Mouse (Mus musculus) thymus, postnatal 4 days (tissue): ENCODE results near the gene Pfkm.
A peak's percentile ranks its signal among the peaks of the same experiment; 100 is the strongest.

Experiments used
- DNase-seq: peaks from one replicate; pipeline ENCODE4 v3.0.0; 2021

The Pfkm gene

DNA sequence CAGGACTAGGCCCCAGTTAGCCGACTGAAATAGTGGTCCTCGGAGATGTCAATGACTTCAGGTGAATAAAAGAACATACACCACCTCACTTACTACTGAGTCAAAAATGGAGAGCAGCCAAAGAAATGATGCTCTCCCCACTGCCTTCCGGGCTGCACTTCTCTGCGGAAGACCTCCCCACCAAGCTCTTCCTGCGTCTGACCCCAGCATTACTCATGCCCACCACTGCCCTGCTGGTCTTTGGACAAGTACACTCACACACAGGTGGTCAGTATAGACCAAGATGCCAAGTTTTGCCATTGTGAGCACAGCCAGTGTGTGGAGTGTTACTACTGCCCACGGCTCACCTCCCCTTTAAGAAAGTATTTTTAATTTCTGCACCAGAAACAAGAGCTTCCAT lies 10.0 kb downstream of the Pfkm start:
- no peak for DNase-seq

DNA sequence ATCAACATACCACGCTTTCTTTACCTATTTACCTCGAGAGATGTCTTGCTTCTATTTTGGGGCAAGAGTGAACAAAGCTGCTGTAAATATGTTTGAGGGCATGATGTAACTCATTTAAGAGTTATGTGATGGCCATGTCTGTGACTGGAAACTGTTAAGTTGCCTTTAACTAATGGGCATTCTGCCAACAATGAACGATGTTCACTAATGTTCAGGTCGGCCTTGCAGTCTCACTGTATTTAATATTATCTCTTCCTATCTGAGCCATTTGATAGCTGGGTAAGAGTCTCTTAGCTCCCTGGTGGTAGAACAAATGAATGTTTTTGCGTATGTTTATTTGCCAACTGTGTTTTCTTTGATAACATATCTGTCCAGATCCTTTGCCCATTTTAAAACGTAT lies 14.1 kb downstream of the Pfkm start:
- DNase-seq, result no peak

DNA sequence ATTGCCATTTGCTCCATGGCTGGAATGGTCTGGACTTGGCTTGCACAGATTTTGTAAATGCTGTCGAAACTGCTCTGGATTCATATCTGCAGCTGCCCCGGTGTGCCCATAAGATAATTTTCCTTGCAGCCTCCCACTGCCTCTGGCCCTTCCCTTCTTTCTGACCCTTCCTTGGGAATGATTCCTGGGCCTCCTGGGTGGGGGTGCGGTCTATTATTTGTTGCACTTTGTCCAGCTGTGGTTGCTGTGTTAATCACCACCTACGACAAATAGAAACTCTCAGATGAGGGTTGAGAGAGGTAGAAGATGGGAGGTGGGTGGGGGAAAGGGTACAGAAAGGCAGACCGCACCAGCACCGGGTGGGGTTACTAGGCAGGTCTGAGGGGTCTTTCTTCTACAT lies 14.8 kb downstream of the Pfkm start:
- DNase-seq, result no peak

DNA sequence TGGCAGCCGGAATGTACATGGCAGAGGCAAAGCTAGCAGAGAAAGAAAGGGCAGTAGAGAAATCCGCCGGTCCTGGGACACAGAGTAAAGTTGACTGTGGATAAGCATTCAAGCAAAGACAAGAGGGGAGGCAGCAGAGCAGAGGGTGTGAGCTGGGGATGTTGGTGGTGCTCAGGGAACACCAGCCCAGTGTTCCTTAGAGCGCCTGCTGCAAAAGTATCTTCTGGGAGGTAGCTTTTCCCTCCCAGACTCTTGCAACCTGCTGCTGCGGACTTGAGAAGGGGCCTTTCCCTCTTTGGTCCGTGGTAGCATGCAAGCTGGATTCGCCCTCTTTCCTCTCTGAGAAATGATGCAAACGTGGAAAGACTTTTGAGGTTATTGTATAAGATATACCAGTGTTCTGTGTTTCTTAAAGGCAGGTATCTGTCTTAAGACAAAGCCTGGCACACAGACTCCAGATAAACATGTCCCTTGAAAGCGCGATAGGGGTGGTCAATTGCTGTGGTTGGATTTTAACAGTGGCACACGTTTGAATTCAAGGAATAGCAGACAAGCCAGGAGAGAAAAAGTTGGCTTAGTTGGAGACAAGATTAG lies 15.4 kb downstream of the Pfkm start:
- no peak for DNase-seq

DNA sequence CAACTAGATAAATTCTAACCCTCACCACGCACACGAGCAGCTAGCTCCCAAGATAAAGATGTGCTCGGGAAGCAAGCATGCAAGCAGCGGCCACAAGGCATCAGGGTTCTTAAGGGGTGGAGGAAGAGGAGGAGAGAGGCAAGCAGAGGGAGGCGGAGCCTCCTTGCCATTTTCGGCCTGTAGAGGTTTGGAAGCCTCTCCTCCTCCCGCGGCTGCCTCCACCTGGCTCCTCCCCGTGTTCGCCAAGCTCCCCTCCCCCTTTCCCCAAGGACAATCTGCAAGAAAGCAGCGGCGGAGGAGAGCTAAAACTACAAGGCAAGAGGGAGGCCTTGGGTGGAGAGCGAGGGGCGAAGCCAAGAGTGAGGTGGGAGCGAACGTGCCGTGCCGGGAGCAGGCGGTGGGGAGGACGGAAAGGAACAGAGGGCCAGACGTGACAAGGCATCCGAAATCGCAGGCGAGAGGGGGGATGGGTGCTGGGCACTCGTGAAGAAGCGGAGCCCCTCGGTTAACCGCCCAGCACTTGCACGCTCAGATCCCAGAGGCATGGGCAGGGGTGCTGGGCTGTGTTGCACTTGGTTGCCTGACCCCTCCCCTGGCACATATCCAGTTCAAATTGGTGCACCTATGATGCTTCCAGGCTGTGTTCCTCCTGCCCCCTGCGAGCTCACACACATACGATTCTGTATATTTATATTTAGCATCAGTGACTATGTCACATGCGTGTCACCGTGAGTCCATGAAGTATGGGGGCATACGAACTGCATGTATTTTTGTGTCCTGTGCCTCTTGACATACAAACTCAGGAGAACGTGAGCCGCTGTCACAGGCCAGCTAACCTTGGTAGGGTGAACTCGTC lies 16.1 kb downstream of the Pfkm start:
- DNase-seq, result peak; percentile 78

DNA sequence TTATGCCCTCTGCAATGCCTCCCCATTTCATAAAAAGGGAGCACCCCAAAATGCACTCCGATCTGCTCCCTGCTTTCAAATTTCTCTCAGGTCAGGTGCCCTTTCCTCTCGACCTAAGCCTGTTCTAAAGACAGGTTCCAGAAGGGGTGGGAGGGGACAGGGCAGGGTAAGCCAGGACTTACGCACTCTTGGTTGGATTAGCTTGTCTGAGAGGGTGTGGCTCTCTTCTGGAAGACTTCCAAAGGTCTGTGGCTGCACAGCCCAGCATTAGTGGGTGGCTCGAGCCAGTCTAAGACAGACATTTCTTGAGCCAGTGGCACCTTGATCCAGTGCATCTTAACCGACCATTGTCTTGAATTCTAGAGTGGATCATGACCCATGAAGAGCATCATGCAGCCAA lies 19.4 kb downstream of the Pfkm start:
- DNase-seq, result no peak

DNA sequence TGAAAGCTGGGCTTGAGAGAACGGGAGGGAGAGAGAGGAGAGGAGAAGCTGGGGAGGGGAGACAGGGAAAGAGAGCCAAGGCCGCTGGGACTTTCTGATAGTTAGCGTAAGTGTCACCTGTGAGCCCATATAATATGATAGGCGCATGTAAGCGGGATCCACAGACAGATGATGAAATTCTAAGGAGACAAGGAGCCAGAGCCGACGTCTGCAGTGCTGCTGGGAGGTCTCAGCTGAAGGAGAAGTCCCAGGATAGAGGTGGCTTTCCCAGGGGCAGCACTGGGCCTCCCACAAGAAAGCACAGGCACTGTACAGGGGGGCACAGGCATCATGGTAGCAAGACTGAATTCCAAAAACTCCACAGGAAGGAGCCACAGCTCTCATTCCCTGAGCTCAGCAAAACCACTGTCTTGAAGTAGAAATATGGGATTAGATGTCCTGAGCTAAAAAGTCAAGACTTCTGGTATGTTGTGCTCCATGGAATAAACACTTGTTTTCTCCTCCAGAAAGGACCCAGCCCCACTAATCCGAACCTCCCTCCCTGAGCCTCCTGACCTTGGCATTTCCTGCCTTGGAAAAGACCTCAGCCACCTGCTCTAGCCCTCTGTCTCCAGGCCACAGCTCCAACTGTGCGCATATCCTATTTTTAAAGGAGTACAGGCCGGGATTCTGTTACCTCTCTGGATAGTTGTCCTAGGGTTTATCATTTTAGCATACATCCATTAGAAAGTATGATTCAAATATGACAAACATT lies 21.9 kb downstream of the Pfkm start:
- no peak for DNase-seq

DNA sequence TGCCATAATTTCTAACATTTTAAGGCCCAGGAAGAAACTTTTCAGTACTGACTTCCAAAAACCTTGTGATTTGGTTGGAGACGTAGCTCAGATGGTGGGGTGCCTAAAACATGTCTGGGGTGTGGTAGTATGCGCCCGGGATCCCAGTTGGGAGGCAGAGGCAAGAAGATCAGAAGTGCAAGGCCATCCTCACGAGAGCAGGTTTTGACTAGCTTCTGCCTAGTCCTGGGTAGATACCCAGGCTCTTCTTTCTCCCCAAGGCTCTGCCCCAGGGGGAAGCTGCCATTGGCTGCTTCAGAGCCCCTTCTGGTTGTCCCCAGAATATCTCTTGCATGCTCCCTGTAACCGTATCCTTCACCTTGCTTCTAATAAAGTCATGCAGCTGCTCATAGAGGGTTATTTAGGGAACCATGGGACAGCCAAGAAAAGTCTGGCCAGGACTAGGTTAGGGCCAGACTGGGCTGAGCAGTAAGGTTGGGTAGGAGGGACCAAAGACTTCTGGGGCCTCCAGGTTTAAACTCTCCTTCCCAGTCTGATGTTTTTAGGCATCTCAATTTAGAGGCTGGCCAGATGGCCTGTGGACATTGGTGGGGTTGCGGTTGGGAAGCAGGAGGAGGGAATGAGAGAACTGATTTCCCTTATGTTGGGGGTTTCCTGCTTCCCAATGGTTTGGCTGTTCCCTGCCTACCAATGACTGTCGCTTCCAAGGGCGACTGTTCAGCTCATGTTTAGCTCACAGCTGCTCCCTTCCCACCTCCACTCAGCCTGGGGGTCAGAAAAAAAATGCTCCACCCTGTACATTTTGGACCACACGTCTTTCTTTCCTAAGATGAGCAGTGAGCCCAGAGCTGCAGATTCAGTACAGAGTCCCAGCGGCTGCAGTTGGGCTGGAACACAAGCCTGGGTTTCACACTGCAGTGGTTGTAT lies 22.7 kb downstream of the Pfkm start:
- no peak for DNase-seq

DNA sequence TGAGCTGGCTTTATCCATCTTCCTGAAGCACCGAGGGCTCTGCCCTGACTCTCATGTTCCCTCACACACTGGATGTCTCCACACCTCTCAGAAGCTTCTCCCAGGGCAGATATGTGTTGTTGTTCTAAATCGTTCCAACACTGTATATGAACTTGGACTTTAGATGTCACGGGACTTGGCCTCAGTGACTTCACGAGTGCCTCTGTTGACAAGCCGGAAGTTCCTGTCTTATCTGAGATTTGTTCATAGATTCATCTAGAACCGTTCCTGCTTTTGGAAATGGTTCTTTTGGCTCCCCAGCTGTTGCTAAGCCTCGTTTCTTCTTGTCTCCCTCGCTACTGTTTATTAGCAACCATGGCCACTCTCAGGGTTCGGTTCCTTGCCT lies 23.4 kb downstream of the Pfkm start:
- no peak for DNase-seq

DNA sequence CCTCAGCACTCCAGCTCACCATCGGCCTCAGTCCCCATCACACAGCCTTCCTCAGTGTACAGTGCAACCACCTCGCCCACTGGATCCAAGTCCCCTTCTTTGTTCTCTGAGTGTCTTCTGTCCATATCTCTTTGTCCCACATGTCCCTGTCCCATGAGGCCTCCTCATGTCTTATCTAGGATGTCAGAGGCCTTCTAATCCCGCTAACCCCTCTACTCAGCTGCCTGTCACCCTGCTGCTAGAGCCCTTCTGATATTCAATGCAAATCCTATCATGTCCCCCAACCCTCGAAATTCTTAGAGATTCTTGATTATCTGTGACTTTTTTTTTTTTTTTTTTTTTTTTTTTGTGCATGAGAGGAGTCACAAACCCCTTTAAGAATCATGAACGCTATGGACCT lies 23.9 kb downstream of the Pfkm start:
- no peak for DNase-seq

DNA sequence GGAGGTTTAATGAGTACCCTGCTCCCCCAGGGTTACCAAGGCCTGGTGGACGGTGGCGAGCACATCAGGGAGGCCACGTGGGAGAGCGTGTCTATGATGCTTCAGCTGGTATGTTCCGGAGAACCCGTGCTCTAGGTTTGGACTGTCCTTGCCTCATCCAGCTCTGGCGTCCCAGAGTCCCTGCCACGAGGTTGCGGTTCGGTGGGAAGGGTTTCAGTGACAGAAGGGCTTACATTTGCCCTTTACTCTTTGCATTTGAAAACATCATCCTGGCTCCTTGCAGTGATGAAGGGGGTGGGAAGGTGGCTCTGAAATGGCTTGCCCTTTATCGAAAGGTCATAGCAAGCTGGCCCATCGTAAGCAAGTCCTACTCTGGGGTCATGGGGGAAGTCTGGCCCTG lies 27.0 kb downstream of the Pfkm start:
- no peak for DNase-seq

DNA sequence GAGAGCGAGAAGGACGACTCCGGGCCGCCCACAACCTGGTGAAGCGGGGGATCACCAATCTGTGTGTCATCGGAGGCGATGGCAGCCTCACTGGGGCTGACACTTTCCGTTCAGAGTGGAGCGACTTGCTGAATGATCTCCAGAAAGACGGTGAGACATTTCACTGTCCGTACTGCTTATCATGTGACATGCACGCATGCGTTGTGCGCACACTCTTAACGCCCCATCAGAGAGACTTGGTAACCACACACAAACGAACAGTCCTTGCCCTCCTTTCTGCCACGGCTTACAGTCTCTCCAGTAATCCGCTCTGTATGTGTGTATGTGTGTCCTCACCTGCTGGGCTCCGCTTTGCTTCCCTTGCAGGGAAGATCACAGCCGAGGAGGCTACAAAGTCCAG lies 28.4 kb downstream of the Pfkm start:
- DNase-seq, result no peak

DNA sequence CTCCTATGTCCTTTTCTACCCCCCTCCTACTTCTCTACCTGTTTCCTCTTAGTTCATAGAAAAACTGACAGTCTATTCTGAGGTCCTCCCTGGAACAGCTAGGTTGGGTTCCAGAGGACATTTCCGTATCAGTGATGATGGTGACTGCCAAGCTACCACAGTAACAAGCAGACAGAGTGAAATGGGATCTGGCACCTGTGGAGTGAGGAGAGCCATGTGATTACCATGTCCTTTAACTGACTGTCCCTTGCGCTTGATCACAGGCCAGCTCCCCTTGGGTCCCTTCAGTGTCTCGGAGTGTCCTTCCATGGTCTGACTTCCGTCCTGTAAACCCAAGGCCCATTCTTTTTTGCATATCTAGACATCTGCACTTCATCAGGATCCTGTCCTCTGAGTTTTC lies 38.6 kb downstream of the Pfkm start:
- no peak for DNase-seq

DNA sequence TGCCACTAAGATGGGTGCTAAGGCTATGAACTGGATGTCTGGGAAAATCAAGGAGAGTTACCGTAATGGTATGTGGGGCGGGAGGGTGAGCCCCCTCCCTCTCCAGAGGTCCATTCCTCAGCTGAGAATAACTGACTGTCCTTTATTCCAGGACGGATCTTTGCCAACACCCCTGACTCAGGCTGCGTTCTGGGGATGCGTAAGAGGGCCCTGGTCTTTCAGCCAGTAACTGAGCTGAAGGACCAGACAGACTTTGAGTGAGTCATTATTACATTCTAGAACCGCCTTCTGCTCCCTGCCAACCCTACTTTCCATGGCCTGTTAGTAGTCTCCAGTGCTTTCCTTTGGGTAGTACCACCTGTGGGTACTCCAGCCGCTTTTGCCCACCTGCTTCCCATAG lies 39.1 kb downstream of the Pfkm start:
- DNase-seq, result no peak

DNA sequence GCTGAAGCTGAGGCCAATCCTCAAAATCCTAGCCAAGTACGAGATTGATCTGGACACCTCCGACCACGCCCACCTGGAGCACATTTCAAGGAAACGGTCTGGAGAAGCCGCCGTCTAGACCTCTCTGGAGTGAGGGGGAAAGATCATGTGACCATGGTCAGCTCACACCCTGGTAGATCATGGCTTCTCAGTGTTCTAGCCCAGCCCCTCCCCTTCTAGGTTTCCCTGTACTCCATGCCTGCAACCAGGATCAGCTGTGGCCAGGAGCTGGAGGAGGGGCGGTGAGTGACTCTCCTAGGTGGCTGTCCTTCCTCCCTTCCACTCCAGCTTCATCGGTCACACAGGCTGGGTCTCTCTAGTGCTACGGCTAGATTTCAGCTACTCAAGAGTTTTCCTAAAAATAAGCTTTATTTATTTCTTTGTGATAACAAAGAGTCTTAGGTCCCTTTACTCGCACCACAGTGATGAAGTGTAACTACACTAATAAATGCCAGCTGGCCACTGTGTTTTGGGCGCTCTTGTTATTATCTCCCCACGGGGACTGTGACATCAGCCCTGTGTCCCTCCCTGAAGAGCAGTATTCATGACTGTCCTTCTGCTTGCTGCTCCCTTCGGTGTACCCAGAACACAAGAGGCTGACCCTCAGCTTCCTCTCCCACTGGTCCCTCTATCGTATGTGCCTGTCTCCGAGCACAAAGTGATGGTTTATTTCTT lies 39.7 kb downstream of the Pfkm start:
- DNase-seq, result no peak

DNA sequence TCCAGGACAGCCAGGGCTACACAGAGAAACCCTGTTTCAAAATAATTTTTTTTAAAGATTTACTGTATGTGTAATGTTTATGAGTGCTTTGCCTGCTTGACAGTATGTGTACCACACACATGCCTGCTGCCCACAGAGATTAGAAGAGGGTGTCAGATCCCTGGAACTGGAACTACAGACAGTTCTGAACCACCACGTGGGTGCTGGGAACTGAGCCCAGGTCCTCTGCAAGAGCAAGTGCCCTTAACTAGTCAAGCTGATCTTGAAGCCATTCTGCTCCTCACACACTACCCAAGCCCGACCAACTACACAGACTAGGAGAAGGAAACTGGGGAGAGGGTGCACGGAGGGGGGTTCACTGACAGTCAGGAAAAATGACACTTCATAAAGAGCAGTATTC lies 41.1 kb downstream of the Pfkm start:
- no peak for DNase-seq

DNA sequence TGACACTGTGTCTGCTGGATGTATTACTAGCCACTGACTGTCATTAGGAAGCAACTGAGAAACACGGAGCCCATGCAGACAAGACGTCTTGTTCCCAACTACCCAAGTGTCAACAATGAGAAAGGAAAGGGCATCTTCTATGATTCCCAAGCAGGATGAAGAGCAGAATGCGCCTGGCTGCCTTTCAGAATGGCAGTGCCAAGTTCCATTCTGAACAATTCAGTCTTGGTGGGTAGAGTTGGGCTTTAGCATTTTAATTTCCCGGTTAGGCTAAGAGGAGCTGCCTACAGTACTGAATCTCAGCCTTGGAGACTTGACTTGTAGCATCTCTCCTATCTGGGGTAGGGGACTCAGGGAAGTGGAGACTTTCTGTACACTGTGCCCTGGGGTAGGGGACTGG lies 41.6 kb downstream of the Pfkm start:
- no peak for DNase-seq

DNA sequence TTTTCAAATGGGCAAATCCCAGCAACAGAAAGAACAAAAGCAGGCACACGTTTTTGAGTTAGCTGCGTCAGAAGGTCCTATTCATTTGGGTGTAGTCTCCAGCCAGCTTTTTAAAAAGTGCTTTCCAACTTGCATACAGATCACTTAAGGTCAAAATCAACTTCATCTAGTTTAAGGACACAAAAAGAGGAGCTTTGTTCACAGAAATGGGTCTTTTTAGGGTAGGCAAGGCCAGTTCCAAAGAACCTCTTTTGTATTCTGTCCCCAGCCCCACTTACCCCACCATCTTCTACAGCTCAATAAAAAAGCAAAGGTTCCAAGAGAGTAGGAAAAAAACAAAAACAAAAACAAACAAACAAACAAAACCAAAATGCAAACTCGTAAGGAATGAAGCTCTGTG lies 42.3 kb downstream of the Pfkm start:
- DNase-seq, result no peak

DNA sequence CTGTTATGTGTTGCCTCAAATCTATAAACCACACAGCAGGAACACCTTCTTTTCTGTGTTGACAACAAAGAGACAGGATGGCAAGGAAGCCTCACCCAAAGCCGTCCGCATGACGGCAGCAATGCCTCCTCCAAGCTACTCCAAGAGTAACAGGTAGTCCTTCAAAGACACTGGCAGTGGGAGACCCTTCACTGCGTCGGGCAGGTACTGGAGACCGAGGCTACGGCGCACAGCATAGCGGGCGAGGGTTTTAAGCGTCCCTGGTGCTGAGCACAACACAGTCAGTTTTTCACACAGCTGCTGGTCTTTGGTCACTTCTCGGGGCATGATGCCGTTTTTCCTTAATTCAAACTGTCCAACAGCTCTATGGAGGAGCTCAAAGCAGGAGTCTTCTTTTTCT lies 43.3 kb downstream of the Pfkm start:
- DNase-seq, result no peak

DNA sequence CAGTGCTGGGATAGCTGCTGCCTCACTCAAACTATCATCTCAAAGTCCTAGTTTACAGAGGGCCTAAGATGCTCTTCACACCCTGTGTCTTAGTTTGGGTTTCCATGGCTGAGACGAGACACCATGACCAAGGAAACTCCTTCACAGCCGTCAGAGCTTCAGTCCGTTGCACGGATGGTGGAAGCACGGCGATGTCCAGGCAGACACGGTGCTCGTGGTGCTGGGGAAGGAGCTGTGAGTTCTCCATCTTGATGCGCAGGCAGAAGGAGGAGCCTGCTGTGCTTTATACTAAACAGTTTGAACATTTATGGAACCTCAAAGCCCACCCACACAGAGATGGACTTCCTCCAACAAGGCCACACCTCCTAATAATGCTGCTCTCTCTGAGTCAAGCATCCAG lies 44.5 kb downstream of the Pfkm start:
- no peak for DNase-seq

DNA sequence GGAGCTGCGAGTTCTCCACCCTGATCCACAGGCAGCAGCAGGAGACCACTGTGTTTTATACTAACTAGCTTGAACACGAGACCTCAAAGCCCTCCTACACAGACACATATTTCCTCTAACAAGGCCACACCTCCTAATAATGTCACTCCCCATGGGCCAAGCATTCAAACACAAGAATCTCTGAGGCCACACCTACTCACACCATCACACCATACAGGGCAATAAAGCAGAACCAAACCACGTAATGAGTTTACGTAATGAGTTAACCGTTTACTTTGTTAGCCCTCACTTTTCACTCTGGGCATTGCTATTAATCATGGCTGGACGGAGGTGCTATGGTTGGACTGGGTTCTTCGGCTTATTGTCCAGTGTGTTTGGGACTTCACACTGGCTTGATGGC lies 47.4 kb downstream of the Pfkm start:
- no peak for DNase-seq

DNA sequence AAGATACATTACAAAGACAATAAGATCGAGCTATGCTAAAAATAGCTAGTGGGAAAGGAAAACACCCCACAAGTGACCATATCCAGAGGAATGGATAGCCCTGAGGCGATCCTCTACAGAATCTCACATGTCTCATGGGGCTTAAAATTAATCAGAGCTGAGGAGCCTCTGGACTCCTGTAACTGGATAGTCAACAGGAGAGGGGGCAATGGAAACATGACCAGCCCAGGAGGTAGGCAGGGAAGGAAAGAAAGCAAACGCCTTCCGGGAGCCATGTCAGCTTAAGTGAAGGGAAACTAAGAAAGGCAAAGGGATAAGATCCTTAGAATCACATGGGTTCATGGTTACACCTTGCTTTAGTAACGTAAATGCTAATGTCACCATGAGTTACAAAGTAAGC lies 48.4 kb downstream of the Pfkm start:
- no peak for DNase-seq
